Mouse (Mus musculus) stomach, postnatal 0 days (tissue): ENCODE results near the gene Fam19a2.

ENCODE experiments used
- CTCF ChIP-seq: IDR thresholded peaks from 2 replicates; pipeline ENCODE4 v1.5.1; 2016; ENCODE audit warnings: antibody characterized with exemption, low read depth, mild to moderate bottlenecking, moderate library complexity
- EP300 ChIP-seq: optimal IDR thresholded peaks from 2 replicates; pipeline ENCODE3; 2016; ENCODE audit warnings: antibody characterized with exemption

DNA sequence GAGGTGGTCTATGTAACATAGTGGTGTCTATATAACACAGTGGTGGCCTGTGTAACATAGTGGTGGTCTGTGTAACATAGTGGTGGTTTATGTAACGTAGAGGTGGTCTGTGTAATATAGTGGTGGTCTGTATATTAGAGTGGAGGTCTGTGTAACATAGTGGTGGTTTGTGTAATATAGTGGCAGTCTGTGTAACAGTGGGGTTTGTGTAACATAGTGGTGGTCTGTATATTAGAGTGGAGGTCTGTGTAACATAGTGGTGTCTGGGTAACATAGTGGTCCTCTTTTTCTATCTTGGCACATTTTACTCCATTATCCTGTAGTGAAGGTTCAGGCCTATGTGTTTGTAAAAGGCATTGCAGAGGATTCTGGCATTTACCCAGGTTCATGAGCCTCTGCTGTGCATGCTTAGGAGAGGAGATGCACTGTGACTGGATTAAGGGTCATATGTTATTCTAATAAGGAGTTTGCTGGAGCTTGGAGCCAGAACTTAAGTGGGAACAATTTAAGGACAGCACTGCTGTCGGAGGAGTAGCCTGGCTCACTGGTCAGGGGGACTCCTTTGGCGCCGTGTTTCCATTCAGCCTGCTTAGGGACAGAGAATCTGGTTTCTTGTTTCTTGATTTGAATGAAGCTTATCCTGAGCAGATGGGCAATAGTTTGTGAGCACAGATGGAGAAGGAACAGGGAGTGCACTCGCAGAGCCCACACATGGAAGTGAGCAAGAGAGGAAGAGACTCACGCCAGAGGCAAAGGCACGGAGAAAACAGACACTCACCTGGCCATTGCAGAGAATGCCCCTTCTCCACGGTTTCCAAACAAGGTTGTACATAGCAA, 162.9 kb downstream of the Fam19a2 start:
- TF ChIP-seq CTCF, result no peak
- no peak for TF ChIP-seq EP300
